Mouse (Mus musculus) left cerebral cortex, adult 8-10 months (tissue): ENCODE results near the gene Rimbp3. TPM values are rescaled to one million over a fixed set of nuclear protein-coding genes. Genes with fewer than 3 reads are reported as not detected.

Source experiments
- DNase-seq, 2 experiments: peaks; one replicate each; pipeline ENCODE4 v3.0.0; 2022; ENCODE audit warnings: low spot score in 2 of 2
- total RNA-seq, 4 experiments: library from RNA; stranded (reverse); gene quantifications; 2 replicates each; pipeline ENCODE4 v1.2.4; 2022

Gene Rimbp3
- total RNA-seq, 4 experiments from 2014 or later: 2.3 to 3.0 (median 2.7) TPM

GRCm38 (mm10) chr16:17254005-17254597, 45.7 kb downstream of the Rimbp3 start:
- DNase-seq: no peak

- no peak for DNase-seq
Observed at GRCm38 (mm10) chr16:17255270-17255669, 46.9 kb downstream of the Rimbp3 start.

DNA sequence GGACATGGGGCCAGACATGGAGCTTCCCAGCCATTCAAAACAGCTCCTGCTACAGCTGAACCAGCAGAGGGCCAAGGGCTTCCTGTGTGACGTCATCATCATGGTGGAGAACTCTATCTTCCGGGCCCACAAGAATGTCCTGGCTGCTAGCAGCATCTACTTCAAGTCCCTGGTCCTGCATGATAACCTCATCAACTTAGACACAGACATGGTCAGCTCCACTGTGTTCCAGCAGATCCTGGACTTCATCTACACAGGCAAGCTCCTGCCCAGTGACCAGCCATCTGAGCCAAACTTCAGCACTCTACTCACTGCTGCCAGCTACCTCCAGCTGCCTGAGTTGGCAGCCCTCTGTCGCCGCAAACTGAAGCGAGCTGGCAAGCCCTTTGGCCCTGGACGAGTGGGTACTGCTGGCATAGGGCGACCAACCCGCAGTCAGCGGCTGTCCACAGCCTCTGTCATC, 49.0 kb downstream of the Rimbp3 start:
- DNase-seq: no peak

DNA sequence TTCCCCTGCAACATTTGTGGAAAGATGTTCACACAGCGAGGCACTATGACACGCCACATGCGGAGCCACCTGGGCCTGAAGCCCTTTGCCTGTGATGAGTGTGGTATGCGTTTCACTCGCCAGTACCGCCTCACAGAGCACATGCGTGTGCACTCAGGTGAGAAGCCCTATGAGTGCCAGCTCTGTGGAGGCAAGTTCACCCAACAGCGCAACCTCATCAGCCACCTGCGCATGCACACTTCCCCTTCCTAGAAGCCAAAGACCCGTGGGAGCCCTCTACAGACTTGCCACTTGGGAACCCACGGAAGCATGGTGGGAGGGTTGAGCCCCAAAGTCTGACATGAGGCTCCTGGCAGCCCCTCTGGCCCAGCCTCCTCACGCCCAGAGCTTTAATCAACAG, 50.5 kb downstream of the Rimbp3 start:
- no peak for DNase-seq

GRCm38 (mm10) chr16:17261341-17261740, 52.9 kb downstream of the Rimbp3 start:
- no peak for DNase-seq

Other genes with a start within 250 kb of the Rimbp3 start
- 100 to 1,000 TPM; 414 to 472 (median 438) TPM for gene Mapk1, start 225.2 kb upstream of the Rimbp3 start, total RNA-seq
- gene Ypel1, start 138.9 kb upstream of the Rimbp3 start, total RNA-seq: 10 to 100 TPM; 25.1 to 29.2 (median 27.1) TPM
- 10 to 100 TPM; 70.7 to 86.3 (median 81.6) TPM for gene Ppil2, start 97.3 kb upstream of the Rimbp3 start, total RNA-seq
- 1 to 10 TPM; 1.8 to 2.7 (median 2.4) TPM for gene 2610318N02Rik, start 83.4 kb upstream of the Rimbp3 start, total RNA-seq
- 10 to 100 TPM; 11.3 to 23.7 (median 17.9) TPM for gene Sdf2l1, start 76.2 kb upstream of the Rimbp3 start, total RNA-seq
- gene Ydjc, start 64.0 kb upstream of the Rimbp3 start, total RNA-seq: 10 to 100 TPM; 21.9 to 27.3 (median 24.6) TPM
- 1 to 10 TPM; 1.8 to 7.6 (median 2.9) TPM for gene Ccdc116, start 61.4 kb upstream of the Rimbp3 start, total RNA-seq
- 100 to 1,000 TPM; 125 to 149 (median 144) TPM for gene Ube2l3, start 6.0 kb upstream of the Rimbp3 start, total RNA-seq
- gene Hic2, start 25.0 kb downstream of the Rimbp3 start, total RNA-seq: 1 to 10 TPM; 4.7 to 6.8 (median 6.2) TPM
- gene Tmem191c, start 67.5 kb downstream of the Rimbp3 start, total RNA-seq: 100 to 1,000 TPM in 2 of 4 experiments, 10 to 100 TPM in 2; 86.7 to 118 (median 106) TPM
- gene Serpind1, start 122.8 kb downstream of the Rimbp3 start, total RNA-seq: 1 to 10 TPM; 2.2 to 4.0 (median 2.7) TPM
- 10 to 100 TPM; 16.8 to 18.0 (median 17.1) TPM for gene Snap29, start 197.4 kb downstream of the Rimbp3 start, total RNA-seq
- gene Pi4ka, start 197.7 kb downstream of the Rimbp3 start, total RNA-seq: 100 to 1,000 TPM; 312 to 368 (median 333) TPM
- gene Crkl, start 243.4 kb downstream of the Rimbp3 start, total RNA-seq: 10 to 100 TPM; 34.5 to 41.4 (median 34.8) TPM